Mouse (Mus musculus) cerebellum, adult 11-12 months (tissue): Measurements from ENCODE around the gene Preb.

Experiments
- DNase-seq: peaks from one replicate; pipeline ENCODE4 v3.0.0; 2022

The Preb gene

DNA sequence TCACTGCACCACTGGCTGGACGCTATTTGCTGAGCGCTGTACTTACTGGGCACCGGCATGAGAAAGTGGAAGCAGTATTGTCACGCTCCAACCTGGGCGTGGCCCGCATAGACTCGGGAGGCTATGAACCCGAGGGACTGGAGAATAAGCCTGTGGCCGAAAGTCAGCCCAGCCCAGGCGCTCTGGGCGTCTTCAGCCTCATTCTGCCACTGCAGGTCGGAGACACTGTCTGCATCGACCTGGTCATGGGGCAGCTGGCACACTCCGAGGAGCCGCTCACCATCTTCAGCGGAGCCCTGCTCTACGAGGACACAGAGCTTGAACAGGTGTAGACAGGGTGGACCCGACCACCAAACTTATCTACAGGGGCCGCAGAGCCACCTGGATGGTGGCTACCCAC is 39.5 kb downstream of the Preb start:
- peak; percentile 66 for DNase-seq

DNA sequence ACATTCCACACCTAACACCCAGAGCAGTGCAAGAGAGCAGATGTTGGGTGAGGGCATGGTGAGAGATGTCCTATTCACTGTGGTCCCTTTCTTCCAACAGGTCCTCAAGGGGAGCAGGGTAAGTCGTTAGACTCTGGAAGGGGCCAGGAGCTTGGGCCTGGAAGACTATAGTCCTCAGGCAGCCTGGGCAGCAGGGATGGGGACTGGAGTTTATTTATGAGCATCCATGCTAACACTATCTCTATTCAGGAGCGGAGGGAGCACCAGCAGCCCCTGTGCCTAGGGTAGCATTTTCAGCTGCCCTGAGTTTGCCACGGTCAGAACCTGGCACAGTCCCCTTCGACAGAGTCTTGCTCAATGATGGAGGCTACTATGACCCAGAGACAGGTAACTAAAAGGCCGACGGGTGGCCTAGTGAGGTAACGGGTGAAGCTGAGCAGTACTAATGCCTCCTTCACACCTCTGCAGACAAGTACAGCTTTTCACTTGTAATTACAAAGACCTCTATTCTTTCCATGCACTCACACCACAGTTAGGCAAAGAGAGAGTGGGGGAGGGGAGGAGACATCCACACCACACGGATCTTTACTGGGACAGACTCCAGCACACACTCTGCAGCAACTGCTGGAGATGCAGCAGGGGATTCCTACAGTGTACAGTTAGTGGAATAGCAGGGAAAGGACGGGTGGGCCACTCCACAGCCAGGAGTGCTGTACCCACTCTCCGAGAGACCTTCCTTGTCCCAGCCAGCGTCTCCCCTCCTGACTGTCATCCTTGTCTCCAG is 40.1 kb downstream of the Preb start:
- no peak for DNase-seq

DNA sequence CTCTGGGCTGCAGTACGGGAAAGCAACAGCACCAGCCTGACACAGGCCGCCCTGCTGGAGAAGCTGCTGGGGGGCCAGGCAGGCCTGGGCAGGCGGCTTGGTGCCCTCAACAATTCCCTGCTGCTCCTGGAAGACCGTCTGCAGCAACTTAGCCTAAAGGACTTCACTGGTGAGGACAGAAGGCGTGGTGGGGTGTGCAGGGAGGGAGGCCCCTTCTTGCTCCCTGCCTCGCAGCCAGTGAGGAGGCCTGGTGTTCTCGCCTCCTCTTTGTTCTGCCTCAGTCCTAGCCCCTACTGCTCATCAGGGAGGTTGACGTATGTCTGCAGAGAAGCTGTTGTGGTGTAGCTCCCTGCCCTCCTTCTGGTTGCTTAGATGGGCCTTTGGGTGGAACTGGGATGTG is 41.5 kb downstream of the Preb start:
- DNase-seq, result no peak

DNA sequence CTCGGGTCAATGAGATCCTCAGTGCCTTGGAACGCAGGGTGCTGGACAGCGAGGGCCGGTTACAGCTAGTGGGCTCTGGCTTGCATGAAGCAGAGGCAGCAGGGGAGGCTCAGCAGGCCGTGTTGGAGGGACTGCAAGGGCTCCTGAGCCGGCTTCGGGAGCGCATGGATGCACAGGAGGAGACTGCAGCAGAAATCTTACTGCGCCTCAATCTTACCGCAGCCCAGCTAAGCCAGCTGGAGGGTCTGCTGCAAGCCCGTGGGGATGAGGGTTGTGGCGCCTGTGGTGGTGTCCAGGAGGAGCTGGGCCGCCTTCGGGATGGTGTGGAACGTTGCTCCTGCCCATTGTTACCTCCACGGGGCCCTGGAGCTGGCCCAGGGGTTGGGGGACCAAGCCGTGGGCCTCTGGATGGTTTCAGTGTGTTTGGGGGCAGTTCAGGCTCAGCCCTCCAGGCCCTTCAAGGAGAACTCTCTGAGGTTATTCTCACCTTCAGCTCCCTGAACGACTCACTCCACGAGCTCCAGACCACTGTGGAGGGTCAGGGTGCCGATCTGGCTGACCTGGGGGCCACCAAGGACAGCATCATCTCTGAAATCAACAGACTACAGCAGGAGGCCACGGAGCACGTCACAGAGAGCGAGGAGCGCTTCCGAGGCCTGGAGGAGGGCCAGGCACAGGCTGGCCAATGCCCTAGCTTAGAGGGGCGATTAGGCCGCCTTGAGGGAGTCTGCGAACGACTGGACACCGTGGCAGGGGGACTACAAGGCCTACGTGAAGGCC is 42.1 kb downstream of the Preb start:
- peak; percentile 48 for DNase-seq

DNA sequence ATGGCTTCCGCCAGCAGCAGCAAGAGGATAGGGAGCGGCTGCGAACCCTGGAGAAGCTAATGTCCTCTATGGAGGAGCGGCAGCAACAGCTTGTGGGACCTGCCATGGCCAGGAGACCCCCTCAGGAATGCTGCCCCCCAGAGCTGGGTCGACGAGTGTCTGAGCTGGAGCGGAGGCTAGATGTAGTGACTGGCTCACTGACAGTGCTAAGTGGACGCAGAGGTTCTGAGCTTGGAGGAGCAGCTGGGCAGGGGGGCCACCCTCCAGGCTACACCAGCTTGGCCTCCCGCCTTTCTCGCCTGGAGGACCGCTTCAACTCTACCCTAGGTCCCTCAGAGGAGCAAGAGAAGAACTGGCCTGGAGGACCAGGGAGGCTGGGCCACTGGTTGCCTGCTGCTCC is 42.8 kb downstream of the Preb start:
- peak; percentile 49 for DNase-seq

DNA sequence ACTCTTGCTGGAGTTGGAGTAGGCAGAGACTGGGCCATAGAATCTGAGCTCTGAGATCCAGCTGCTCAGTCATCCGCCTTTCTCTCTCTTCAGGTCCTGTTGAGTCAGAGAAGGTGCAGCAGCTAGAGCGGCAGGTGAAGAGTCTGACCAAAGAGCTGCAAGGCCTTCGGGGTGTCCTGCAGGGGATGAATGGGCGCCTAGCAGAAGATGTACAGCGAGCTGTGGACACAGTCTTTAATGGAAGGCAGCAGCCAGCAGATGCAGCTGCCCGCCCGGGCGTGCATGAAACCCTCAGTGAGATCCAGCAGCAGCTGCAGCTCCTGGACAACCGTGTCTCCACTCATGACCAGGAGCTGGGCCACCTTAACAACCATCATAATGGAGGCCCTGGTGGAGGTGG is 43.3 kb downstream of the Preb start:
- no peak for DNase-seq

DNA sequence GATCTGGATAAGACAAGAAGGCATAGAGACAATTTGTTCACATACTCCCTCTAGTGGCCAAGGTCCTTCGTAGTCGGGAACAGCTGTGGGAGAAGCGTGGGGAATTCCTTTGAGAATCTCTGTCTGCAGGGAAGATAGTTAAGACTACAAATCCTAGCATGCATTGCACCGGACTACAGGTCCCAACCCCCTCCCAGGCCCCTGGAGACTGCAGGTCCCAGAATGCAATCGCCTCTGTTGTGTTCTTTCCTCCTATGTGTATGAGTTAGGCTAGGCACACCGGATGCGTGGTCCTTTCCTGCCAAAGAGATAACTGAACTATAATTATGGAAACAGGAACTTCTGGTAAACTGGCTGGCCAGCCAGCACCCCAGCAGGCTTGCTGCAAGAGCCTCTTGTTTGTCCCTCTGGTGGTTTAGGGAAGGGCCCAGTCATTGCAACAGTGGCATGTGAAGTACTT is 44.2 kb downstream of the Preb start:
- DNase-seq, result peak; percentile 92

DNA sequence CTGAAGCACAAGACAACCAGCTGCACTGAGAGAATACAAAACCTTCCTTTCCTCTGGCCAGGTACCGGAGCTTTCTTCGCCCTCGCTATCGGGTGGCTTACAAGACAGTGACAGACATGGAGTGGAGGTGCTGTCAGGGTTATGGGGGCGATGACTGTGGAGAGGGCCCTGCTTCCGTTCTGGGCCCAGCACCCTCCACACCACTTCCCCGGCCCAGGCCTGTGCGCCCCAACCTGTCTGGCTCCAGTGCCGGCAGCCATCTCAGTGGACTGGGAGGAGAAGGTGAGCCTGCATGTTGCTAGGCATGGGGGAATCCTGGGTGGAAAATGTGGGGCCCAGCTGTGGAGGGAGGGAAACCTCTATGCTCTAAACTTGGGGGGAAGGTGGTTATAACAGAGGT is 44.7 kb downstream of the Preb start:
- peak; percentile 62 for DNase-seq

DNA sequence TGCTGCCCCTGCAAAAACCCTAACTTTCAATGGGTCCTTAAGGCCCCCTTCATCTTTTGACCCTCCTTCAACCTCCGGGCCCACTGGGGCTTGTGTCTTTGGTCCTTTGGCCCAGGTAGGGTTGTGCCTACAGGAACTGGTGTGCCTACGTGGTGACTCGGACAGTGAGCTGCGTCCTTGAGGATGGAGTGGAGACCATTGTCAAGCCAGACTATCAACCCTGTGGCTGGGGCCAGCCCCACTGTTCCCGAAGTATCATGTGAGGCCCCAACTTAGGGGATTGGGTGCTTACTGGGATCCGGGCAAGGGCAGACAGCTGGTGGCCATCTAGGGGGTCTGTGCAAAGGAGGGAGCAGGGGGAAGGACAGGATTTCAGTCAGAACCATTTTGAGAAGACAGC is 45.3 kb downstream of the Preb start:
- peak; percentile 53 for DNase-seq

DNA sequence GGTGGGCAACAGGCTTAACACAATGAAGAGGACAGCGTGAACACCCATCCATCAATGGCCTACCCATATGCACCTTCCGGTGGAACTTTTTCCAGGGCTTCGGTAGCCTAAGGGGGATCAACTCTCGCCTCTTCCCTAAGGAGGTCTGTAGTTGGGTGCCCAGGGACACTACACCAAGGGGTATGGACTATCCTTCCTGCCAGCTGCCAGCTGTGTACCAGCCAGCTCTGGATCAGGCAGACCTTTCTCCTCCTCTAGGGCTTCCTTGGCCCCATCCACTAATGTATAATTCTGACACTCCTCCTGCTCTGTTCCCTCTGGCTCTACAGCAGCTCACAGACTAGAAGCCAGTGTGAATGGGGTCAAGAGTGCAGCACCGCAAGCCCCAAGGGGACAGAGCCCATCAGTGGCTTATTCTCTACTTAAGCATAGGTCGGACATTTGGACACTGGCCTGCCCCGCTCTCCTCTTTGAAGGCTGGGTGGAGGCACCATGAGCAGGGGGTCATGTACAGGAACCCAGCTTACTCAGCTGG is 46.0 kb downstream of the Preb start:
- DNase-seq, result no peak

DNA sequence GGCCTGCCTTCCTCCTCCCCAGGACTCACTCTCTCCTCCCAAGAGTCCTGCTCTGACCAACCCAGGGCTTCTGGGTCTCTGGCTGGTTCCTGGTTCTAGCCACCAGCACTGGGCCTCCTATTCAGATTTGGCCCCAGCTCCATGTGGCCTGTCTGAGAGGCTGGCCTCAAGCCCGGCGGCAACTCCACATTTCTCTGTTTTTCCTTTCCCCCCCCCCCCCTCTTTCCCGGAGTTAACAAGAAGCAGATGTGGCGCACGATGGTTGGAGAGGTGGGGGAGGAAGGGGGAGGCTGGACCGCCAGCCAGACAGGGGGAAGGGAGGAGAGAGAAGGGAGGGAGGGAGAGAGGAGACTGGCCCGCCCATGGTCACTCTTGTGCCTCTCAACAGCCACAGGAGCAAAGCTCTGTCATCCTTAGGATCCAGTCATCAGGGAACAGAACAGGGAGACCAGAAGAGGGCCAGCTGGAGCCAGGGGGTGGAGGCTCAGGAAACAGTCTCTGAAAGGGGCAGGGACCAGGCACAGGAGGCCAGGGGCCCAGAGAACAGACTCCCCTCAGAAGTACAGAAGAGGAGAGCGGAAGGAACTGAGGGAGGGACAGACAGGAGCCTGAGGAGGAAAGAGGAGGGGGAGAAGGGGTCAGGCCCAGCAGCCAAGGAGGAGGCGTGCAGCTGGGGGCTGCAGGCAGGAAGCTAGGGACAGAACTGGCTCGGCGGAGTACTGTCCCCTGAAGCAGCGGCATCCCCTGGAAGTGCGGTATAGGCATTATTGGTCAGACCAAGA is 46.9 kb downstream of the Preb start, which contains the start of gene Emilin1:
Gene Emilin1 (plus strand): TSS at position 343 of the 782 bp plus-strand sequence.
- no peak for DNase-seq

DNA sequence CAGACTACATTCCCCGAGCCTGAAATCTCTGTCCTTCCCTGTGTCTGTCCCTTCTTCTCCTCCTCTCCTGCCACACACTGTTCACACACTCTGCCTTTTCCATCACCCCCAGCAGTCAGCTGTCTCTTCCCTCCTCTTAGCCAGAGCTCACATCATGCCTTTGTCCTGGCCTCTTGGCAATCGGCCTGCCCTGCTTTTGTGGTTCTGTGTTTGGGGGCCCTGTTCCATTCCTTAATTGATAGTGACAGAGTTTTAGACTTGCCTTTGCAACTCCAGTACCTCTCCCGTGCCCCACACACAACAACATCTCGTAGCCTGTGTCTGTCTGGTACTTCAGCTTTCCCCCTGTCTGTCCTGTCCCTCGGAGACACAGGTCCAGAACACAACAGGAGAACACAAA is 48.0 kb downstream of the Preb start:
- DNase-seq, result no peak

DNA sequence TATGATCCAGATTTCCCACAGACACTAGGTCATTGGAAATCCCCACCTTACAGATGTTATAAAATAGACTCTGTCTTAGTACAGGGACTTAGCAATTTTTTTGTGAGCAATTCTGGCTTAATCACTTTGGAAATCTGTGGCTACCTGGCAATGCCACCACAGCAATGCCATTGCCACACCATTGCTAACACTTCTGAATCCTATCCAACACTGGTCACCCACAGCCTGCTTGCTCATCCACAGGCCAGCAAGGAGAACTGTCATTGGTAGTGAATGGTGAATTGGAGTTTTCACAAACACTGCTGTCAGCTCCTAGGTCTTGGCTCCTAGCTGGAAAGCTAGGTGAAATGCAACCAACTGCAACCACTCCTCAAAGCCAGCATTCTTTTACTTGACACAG is 49.7 kb downstream of the Preb start:
- DNase-seq, result no peak

DNA sequence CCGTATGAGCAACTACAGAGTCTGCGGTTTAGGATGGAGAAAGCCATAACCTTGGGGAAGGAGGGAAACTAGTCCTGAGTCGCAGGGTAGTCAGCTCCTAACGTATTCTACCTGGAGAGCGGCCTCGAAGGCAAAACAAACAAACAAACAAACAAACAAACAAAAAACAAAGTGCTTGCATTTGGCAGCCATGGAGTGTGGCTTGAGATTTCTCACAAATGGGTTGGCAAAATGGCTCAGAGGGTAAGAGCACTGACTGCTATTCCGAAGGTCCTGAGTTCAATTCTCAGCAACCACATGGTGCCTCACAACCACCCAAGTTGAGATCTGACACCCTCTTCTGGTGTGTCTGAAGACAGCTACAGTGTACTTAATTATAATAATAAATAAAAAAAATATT is 50.3 kb downstream of the Preb start:
- no peak for DNase-seq

DNA sequence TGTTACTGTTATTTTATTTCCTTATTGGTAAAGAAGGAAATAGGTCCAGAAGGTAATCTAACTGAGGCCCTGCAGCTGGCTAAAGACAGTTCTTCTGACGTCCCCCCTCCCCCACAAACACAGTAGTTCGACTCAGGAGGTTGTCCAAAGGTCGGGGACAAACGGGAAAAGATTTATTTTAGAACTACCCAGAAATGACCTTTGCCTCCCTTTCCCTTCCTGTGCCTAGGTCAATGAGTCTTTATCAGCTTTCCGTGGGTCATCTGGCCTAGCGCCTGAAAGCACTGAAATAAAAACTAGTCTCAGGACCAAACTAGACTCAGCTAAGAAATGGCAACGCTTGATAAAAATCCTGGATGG is 50.9 kb downstream of the Preb start:
- DNase-seq, result no peak

DNA sequence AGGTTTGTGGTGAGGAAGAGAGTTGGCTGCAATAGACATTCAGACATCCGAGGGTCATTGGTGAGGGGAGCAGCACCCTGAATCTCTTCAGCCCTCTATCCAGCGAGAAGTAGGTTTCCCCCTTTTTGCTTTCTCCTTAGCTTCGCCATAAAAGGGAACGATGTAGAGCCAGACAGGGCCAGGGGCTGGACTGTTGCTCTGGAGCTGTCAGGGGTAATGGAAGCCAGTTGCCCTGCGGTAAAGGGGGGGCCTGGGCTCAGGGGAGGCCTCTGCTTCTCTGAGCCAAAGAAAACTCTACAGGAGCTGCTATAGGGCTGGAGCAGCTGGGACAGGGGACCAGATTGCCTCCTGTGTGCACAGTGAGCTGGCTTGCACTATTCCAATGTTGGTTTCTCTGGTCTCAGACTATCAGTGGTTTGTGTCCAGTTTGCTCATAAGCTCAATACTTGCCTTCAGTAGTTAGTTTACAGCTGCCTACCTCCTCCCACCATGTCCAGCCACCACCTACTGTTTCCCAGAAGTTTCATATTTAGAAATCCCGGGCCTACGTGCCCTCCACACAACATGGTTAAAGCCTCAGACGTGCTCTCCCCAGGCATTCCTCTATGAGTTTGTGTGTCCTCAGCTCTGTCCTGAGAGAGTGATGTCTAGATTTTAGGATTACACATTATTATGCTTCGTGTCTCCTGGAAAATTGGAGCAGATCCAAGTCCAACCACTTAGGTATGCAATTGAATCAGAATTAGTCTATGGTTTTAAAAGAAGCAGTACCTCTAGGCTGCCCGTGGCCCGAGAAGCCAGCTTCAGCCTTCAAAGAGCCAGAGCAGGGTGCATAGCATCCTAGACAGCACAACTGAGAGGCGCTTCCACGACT is 51.5 kb downstream of the Preb start:
- DNase-seq, result no peak

DNA sequence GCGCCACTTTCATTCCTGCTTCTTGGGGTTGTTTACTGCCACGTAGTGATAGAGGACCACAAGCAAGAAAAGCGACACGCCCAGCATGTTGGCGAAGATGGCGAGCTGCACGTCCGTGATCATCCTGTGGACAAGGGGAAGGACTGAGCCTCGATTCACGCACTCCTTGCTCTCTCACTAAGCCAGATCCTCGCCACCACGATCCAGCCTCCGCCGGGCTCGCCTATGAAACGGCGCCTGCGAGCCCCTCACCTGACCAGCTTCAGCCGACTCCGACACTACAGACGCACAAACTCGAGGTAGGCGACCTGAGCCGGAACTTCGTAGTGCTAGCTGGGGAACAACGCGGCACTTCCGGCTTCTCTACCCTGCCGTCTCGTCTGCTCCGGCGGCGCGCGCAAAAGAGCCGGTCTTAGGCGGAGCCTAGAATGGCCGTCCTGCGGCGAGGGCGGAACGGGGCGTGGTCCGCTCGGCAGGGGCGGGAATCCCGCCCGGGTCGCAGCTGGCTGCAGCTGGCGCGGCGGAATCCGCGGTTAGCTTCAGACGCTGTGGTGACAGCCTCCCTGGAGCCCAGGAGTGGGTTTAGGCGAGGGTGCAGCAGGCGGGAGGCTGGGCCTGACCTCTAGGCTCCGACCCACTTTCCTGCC is 52.6 kb downstream of the Preb start, which contains the start of gene Ost4:
Gene Ost4 (minus strand): TSS at position 376 of the 647 bp plus-strand sequence.
- peak; percentile 91 for DNase-seq

DNA sequence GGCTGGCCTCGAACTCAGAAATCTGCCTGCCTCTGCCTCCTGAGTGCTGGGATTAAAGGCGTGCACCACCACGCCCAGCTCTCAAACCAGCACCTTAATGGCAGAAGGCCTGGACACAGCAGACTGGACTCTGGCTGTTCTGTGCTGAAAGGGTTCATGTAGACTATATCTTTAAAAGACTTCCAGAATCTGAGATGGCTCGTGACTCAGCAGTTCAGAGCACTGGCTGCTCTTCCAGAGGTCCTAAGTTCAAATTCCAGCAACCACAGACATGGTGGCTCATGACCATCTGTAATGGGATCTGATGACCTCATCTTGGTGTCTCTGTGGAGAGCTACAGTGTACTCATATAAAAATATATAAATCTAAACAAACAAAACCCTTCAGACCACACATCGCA is 58.3 kb downstream of the Preb start:
- DNase-seq, result no peak
